Mouse (Mus musculus): Measurements from ENCODE around the gene Manba.
A peak's percentile ranks its signal among the peaks of the same experiment; 100 is the strongest.

The Manba gene

DNA sequence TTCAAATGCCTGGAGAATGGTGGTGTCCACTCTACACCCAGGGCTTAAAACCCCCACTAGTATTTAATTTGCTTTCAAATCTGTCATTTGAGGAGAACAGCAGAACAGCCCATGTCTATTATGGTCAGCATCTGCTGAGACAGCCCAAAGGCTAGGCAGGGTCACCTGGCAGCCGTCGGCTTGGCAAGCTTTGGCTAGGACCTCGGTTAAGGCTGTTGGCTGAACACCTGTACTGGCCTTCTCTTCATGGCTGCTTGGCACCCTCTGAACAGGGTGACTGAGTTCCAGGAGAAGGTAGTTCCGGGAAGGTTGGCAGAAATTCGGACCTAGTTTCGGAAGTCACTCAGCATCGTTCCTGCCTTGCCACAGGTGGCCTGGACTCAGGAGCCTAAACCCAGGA lies 96.8 kb downstream of the Manba start:
- DNase-seq (ENCODE audit: low spot score), result no peak

DNA sequence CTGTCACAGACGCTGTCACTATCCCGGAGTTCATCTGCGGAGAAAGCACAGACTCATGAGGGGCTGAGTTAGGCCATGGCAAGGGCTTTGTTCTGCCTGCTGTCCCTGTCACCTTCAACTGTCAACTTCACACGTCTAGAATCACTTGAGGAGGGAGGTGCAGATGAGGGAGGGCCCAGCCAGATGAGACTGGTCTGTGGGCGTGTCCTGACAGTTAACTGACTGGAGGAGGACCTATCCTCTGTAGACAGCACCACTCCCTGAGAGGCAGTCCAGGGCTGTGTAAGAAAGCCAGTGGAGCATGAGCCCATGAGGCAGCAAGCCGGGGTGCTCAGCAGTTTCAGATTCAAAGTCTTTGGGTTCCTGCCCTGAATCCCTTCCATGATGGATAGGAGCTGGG lies 100.1 kb downstream of the Manba start:
- no peak for DNase-seq (ENCODE audit: low spot score)

DNA sequence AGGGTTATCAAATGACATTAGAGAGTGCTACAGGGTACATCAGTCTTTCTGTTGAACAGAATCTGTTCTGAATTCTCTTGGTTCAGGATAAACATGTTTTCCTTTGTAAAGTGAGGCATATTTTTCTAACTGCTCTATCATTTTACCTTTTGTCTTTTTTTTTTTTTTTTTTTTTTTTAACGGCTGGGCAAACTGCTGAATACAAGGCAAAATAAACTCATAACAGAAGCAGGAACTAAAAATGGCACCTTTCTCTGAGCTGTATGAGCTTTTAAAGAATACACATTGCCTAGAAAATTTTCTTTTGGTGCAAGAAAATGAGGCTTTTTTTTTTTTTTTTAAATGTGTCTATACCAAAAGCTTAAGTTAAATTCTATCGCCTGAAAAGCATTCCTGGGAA lies 100.6 kb downstream of the Manba start:
- DNase-seq (ENCODE audit: low spot score), result no peak

GRCm38 (mm10) chr3:135586471-135586880 lies 101.1 kb downstream of the Manba start:
- no peak for DNase-seq (ENCODE audit: low spot score)

- no peak for DNase-seq (ENCODE audit: low spot score)
Measured at GRCm38 (mm10) chr3:135590471-135590870, 105.1 kb downstream of the Manba start.

DNA sequence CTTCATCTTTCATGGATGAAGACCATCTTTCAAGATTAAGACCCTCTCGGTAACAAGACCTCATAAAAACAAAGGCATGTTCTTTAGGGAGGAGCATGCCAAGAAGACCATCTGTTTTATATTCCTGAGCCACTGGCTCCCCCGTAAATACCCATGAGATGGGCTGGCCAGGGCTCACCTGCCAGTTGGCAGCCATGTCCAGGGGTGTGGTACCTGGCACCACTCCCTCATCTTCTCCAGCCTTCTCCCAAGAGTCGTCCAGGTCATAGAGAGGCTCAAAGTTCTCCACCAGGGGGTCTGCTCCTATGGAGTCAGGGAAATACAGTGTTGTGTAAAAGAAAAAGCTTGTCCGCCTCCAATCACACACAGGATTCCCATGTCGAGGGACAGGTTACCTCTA lies 106.0 kb downstream of the Manba start:
- no peak for DNase-seq (ENCODE audit: low spot score)

DNA sequence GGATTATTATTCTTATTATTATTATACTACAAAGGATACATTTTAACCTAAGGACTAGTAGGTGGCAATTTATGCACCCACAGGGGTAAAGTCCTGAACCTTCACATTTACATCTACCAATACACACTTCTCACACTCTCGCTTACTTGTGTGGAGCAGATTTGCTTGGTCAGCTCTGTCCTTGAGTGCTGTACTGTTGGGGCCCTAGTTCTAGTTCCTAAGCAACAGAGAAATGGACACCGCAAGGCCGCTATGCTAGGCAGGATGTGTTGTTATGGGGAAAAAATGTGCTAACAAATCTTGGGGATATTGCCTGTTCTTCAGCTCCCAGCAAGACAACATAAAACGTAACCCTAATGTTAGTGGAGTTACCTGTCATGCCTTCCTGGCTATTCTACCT lies 106.6 kb downstream of the Manba start:
- DNase-seq (ENCODE audit: low spot score), result no peak

GRCm38 (mm10) chr3:135594238-135594917 lies 109.0 kb downstream of the Manba start:
- DNase-seq (ENCODE audit: low spot score), result peak; percentile 34

GRCm38 (mm10) chr3:135597014-135597413 lies 111.6 kb downstream of the Manba start:
- no peak for DNase-seq (ENCODE audit: low spot score)

- no peak for DNase-seq (ENCODE audit: low spot score)
Measured at GRCm38 (mm10) chr3:135598355-135598754, 112.9 kb downstream of the Manba start.

GRCm38 (mm10) chr3:135602731-135603130 lies 117.3 kb downstream of the Manba start:
- no peak for DNase-seq (ENCODE audit: low spot score)

DNA sequence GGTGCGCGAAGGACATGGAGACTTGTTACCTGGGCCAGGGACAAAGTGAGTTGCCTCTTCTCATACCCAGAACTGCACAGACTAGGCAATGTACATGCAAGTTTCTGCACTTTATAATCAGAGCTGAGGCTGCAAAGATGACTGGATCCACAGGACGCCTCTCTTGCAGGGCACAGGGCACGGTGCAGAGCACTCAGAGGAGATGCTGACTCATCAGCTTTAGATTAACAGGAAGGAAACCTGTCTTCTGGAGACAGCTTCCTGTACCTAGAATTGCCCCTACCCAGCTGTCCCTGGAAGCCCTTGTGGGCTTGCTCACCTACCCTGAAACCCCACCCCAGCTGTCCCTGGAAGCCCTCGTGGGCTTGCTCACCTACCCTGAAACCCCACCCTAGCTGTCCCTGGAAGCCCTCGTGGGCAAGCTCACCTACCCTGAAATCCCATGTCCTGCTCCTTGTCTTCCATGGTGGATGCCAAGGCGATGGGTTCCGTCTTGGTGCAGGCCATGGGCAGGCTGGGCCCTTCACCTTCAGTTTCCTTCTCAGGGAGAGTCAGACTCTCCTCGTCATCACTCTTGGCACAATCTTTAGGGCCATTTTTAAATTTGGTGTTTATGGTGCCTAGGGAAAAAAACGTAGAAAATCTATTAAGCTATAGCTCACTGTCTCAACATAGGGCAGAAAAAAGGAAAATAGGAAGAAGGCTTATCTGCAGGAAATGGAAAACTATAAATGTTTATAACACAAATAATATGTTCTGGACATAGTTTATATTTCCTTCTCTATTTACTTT lies 119.4 kb downstream of the Manba start:
- DNase-seq (ENCODE audit: low spot score), result no peak

- no peak for DNase-seq (ENCODE audit: low spot score)
Measured at GRCm38 (mm10) chr3:135605474-135605873, 120.1 kb downstream of the Manba start.

DNA sequence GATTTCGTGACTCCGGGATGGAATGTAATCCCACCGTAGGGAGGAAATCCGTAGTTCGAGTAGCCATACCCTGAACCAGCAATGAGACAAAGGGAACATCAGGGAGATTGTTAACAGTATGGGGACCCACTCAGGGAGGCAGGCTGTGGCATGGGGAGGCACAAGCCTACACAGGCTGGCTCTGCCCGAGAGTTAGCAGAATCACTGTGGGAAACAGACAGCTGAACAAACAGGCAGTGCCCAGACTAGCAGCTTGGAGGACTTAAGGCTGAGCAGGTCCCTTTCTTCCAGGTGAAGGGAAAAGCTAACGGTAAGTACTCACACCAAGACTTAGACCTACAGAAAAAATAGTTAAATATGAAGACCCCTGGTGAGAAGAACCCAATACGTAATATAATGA lies 121.2 kb downstream of the Manba start:
- DNase-seq (ENCODE audit: low spot score), result no peak

- DNase-seq (ENCODE audit: low spot score), result no peak
Measured at GRCm38 (mm10) chr3:135607021-135607420, 121.6 kb downstream of the Manba start.

- DNase-seq (ENCODE audit: low spot score), result no peak
Measured at GRCm38 (mm10) chr3:135607660-135608473, 122.5 kb downstream of the Manba start.

- peak; percentile 56 for DNase-seq (ENCODE audit: low spot score)
Measured at GRCm38 (mm10) chr3:135610221-135610620, 124.8 kb downstream of the Manba start.

DNA sequence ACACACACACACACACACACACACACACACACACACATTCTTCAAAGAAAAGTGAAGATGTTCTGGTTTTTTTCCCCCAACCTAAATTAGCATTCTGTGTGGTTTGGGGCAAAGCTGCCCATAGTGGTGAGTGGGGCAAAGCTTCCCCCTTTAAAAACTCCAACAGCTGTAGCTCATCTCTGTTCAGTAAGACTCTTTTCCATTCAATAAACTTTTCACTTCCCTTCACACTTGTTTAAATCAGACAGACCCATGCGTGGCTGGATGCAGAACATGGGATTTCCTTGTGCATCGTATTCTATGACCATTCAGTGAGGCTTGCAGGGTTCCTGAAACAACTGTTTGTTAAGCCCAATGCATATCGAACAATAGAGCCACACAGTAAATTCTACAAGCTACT lies 129.0 kb downstream of the Manba start:
- no peak for DNase-seq (ENCODE audit: low spot score)

DNA sequence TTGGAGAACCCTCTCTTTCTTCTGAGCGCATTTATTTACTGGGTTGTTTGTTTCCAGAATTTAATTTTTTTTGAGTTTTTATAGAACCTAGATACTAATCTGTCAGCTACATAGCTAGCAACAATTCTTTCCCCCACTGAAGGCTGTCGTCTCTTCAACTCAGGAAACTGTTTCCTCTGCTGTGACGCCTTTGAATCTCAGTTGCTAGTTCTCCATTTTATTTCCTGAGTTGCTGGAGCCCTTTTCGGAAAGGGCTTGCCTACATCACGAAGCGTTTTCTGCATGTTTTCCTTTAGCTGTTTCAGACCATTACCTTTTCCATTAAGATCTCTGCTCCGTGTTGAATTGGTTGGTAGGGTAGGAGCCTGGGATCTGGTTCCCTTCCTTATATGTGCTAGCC lies 131.3 kb downstream of the Manba start:
- no peak for DNase-seq (ENCODE audit: low spot score)

All from layer of hippocampus, adult 11-12 months (tissue).